Mouse (Mus musculus): Measurements from ENCODE around the gene Slc32a1.
A peak's percentile ranks its signal among the peaks of the same experiment; 100 is the strongest.

Slc32a1 gene

GRCm38 (mm10) chr2:158659346-158659745 is 48.8 kb downstream of the Slc32a1 start:
- DNase-seq (ENCODE audit: low read depth, low spot score) = no peak

- DNase-seq (ENCODE audit: low read depth, low spot score) = peak; percentile 47
These were observed 54.5 kb downstream of the Slc32a1 start, which contains the start of gene Ppp1r16b for GRCm38 (mm10) chr2:158665098-158665497. Gene Ppp1r16b (plus strand): TSS chr2:158665398.

Measured in brain, adult 2 months (tissue).